Mouse (Mus musculus): ENCODE results near the gene Unc5c.

DNA sequence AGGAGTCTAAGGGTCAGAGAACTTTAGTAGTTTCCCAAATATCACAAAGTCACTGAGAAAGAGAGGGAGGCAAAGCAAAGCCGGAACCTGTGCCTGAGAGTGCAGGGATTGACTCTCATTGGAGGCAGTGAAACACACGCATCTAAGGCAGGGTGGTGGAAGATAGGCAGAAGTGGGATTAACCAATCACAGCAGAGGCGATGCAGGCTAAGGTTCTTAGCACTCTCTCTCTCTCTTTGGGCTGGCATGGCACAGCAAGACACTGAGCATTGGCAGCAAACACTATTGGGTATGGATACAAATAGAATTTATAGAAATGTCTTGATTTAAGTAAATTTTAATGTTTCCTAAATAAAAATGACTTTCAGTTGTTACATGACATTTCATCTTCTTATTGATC lies 406.8 kb downstream of the Unc5c start:
- no peak for TF ChIP-seq TAL1 (IDR thresholded peaks at IDR 0.05; ENCODE audit: low read length)
- no peak for TF ChIP-seq GATA1 (IDR thresholded peaks at IDR 0.05; ENCODE audit: low read length)
